Mouse (Mus musculus) heart, postnatal 36 days (tissue): ENCODE measurements around the gene Umps. TPM values are rescaled to one million over a fixed set of nuclear protein-coding genes. Genes with fewer than 3 reads are reported as not detected.

ENCODE experiments used
- DNase-seq, 2 experiments: peaks; one replicate each; pipeline ENCODE4 v3.0.0; 2021 to 2022
- intact Hi-C: fragments of 180-260 bp; cut with DNase I; formaldehyde crosslinking; loops from one replicate; pipeline ENCODE4 v1.15.1; 2025
- total RNA-seq, 2 experiments: library from RNA; stranded (reverse); gene quantifications; 2 replicates each; pipeline ENCODE4 v1.2.3; 2021

Umps gene
- total RNA-seq, 2 experiments from 2014 or later = 7.9 to 8.6 TPM

DNA sequence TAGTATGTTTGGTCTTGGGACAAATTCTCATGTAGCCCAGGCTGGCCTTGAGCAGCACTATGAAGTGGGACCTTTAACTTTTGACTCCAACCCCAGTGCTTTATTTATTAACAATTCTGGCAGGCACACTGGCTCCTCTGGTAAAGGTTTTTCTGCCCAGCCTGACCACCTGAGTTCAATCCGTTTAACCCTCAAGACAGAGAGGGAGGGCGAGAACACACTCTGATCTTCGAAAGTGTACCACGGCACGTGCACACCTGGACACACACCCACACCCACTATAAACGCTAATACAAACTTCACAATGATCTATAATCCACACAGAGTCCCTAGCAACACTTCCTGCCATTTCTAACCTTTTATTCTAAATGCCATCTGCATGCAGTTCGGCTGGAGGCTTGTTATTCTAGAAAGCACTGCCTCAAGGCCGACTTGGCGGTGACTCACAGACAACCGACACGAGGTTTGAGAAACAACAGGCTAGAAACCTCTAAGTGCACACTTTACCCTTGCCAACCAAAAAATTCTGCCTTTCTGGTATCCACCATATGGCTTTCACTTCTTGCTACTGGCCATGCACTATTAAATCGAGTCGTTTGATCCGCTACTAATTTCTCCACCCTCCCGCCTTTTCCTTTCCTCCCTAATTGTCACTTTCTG is 830 bp downstream of the Umps start:
- DNase-seq = no peak
- intact Hi-C loops = no loop called here

GRCm38 (mm10) chr16:33963509-33963908 is 3.3 kb downstream of the Umps start:
- DNase-seq = no peak
- intact Hi-C loops = no loop called here

DNA sequence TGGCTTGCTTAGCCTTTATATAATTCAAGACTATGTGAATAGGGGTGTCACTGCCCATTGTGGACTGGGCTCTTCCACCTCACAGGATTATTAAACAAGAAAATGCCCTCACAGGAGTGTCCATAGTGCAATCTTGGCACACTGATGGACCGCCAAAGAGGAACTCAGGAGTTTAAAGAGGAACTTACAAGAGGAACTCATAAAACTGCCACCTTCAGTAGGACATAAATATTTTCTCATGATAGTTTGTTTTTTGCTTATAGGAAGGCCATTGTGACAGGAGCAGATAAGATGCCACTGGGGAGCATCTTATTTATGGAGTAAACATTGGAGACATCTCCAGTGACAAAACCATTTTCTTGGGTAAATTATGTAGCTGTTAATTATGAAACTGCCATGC is 12.0 kb downstream of the Umps start:
- DNase-seq = no peak
- intact Hi-C loops = no loop called here

DNA sequence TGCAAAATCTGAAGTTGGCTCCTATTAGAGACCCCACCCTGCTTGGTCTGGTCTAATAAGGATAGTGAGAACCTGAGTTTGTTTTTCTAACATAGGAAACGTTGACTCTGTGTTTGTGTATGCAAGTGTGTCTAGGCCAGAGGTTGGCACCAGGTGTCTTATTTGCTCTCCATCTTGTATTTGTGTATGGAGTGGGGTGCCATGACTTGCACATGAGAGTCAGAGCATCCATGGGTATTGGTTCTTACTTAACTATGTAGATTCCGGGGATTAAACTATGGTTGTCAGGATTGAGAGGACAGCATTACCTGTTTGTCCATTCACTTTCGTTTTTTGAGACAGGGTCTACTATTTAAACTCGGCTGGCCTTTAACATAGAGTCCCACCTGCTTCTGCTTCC is 13.8 kb downstream of the Umps start:
- DNase-seq = no peak
- intact Hi-C loops = no loop called here

DNA sequence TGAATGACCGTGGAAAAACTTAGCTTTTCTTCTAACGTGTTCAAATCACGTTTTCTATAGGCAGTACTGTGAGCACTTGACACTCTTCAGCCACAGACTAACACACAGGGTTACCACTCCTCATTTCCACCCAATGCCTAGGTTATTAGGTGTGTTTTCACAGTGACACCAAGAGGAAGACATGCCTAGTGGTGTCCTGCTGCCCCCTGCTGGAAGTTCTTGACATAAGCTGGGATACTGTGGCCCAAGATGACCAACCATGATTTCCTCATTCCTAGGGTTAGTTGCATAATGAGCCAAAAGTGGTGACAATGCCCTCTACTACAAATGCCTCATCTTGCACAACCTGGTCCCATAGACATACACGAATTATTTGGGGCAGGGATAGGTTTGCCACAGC is 16.0 kb downstream of the Umps start:
- peak; percentile 89 to 90 for DNase-seq
- intact Hi-C loops = loop anchor here (1.0 to 2.0 kb wide), 3 partner anchors 37 to 131 kb away; no protein-coding TSS in a partner anchor

DNA sequence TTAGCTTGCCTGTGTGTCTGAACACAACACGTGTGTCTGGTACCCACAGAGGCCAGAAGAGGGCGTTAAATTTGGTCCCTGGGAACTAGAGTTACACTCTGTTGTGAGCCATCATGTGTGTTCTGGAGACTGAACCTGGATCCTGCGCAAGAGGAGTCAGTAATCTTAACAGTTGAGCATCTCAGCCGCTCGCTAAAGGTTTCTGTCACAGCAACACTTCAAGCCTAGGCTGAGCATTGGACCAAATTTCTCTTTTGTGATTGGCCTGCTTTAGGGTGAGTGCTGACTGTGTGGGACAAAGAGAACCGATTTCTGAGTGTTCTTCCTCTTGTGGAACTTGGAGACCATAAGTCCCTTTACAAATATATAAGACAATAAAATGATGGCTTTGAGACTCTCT is 16.5 kb downstream of the Umps start:
- DNase-seq = no peak
- intact Hi-C loops = loop anchor here (2.0 kb wide), 1 partner anchor 58 kb away; no protein-coding TSS in a partner anchor

DNA sequence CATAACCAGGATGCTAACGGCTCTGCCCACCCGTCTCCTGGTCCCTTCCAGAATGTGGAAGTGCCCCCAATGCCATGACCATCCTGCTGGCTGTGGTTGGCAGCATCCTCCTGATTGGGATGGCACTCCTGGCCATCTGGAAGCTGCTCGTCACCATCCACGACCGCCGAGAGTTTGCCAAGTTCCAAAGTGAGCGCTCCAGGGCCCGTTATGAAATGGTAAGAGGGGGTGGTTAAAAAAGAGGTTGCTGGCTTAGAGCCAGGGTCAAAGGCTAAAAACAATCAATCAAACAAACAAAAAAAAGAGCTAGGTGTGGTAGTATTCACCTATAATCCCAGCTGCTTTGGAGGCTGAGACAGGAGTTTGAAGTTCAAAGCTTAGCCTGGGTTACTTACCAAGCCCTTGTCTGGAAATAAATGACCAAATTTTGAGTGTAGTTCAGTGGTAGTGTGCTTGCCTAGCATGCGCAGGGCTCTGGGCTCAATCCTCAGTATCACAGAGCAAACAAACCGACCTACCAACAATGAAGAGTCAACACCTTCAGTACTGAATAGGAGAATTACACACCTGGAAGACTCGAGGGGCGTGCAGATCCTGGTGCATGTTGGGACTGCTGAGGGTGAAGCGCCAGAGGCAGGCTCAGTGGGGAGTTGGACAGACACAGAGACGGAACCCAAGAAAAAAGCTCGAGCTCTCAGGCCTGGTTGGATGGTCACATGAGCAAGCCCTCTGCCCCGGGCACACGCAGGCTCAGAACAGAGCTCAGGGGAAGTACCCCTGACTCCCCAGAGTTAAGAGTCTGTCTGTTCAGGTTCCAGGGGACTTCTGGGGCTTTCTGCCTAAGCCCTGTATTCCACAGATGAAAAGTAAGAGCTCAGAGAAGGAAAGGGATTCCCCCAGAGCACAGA is 18.9 kb downstream of the Umps start:
- intact Hi-C loops = loop anchor here (10.0 kb wide), 1 partner anchor 643 kb away; no protein-coding TSS in a partner anchor
- no peak for DNase-seq

- intact Hi-C loops = loop anchor here (10.0 kb wide), 1 partner anchor 641 kb away; no protein-coding TSS in a partner anchor
- DNase-seq = no peak
Observed at GRCm38 (mm10) chr16:33946021-33946420, 20.8 kb downstream of the Umps start.

GRCm38 (mm10) chr16:33944772-33945171 is 22.1 kb downstream of the Umps start:
- DNase-seq = no peak
- intact Hi-C loops = loop anchor here (10.0 kb wide), 1 partner anchor 640 kb away; no protein-coding TSS in a partner anchor

DNA sequence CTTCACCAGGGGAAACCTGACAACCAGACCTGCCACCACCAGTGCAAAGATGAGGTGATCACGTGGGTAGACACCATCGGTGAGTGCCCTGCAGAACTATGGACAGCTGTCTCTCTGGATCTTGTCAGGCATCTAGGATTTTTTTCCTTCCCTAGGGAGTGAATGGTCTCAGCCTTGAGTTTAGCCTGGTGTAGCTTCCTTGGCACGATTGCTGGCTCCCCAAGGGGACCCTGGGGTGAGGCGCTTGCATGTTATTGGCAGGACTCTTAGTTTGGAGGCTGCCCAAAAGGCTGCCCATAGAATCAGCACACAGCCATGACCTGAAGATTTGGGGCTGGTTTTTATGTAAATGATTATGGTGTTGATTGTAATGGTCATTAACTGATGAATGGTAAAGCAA is 22.7 kb downstream of the Umps start:
- intact Hi-C loops = loop anchor here (10.0 kb wide), 1 partner anchor 639 kb away; no protein-coding TSS in a partner anchor
- no peak for DNase-seq

DNA sequence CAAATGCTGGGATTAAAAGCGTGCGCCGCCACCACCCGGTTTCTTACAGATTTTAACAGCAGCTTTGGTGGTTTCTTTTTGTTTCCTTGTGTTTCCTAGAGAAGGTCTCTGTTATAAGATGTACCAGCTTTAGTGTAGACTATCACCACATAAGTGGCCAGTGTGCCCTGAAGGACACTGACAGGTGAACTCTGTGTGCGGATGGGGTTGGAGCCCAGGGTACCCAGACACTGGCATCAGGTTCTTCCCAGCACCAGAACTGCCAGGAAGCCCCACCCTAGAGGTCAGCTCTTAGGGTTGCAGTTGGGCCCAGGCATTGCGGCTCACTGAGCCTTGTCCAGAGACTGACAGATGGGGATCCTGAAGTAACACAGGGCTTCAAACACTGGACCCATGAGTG is 23.4 kb downstream of the Umps start:
- intact Hi-C loops = loop anchor here (2.0 to 10.0 kb wide), 3 partner anchors 27 to 639 kb away; no protein-coding TSS in a partner anchor
- no peak for DNase-seq

GRCm38 (mm10) chr16:33942341-33942740 is 24.5 kb downstream of the Umps start:
- peak; percentile 65 to 67 for DNase-seq
- intact Hi-C loops = loop anchor here (2.0 to 10.0 kb wide), 3 partner anchors 26 to 638 kb away; no protein-coding TSS in a partner anchor

DNA sequence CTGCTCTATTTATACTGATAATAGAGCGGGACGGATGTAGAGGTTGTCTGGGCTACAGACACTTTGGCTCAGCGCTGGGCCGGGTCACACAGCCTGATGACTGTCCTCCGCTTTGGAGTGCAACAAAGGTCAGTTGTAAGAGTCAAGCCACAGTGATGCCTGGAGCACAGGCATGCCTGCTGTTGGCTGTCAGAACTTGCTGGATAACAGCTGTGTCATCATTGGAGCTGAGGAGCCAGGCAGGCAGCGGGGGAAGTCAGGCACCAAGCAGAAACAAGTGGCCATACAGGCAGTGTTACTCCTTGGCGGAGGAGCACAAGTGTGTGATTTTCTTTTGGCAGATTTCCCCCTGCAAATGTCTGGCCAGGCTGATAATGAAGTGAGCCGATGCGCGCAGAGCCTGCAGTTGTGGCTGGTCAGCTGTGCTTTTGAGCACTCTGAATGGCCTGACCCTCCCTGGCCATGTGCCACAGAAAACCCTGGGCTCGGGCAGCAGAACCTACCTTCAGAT is 25.5 kb downstream of the Umps start:
- intact Hi-C loops = loop anchor here (10.0 kb wide), 1 partner anchor 637 kb away; no protein-coding TSS in a partner anchor
- peak; percentile 63 to 74 for DNase-seq

DNA sequence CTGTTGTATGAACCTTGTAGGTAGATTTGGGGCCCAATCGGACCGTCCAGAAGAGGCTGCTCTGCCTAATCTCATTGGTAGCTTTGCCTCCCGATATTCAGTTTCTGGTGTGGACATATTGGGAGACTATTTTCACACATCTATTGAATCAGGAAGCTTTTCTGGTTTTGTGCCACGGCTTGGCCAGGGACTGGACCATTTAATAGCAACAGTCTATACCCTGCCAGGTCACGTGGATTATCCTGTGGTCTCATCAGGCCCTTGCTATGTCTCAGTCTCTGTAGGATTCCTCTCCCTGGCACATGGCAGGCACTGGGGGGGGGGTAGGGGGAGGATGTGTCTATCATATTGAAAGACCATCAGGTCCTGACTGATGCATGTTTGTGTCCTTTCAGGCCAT is 26.7 kb downstream of the Umps start:
- DNase-seq = no peak
- intact Hi-C loops = loop anchor here (10.0 kb wide), 1 partner anchor 635 kb away; no protein-coding TSS in a partner anchor

DNA sequence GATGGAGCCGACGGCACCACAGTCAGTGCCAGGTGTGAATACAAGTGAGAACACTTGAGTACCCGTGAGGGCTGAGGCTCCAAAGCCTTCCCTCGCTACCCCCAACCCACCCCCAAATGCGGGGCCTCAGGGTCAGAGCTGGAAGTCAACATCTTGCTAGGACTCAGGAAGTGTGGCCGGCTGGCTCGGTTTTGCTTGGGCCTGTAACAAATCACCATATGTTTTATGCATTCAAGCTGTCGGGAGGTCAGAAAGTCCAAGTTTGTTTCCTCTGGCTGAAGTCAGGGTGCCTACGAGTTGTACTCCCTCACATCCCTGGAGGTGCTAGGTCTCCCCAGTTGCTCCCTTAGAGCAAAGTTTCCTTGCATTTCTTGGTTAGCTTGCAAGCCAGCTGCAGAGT is 27.2 kb downstream of the Umps start:
- intact Hi-C loops = loop anchor here (2.0 to 10.0 kb wide), 2 partner anchors 49 to 635 kb away; no protein-coding TSS in a partner anchor
- no peak for DNase-seq

DNA sequence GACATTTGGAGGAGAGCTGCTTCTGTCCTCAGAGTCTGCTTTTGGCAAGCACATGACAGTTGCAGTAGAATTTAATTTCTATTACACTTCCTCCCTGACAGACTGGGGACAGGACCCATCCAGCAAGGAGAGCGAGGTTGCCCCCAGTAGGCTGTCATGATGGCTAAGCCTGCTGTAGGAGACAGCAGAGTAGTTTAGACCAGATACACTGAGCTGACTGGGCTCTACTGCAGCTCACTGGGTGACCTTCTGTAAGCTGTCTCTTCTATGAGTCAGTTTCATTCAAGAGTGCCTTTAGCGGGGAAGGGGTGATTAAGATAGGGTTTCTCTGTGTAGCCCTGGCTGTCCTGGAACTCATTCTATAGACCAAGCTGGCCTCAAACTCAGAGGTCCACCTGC is 27.7 kb downstream of the Umps start:
- DNase-seq = no peak
- intact Hi-C loops = loop anchor here (2.0 kb wide), 1 partner anchor 48 kb away; no protein-coding TSS in a partner anchor

GRCm38 (mm10) chr16:33938311-33939132 is 28.3 kb downstream of the Umps start:
- intact Hi-C loops = loop anchor here (2.0 kb wide), 1 partner anchor 48 kb away; no protein-coding TSS in a partner anchor
- peak; percentile 31 to 44 for DNase-seq

DNA sequence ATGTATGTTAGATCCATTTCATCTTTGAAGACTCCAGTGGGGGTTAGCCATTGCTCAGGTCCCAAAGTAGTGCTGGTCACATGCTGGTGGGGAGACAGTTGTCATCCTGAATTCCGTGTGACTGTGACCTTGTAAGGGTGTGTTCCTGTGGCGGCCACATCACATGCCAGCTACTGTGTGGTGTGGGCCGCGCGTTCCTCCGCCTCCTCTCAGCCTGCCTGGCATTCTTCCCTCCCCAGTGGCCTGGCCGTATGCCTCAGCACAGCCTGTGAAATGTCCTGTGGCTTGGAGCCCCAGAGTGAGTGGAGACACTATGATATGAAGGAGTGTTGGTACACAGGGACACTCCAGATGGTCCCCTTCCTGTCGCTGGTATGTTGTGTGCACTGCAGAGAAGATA is 29.3 kb downstream of the Umps start:
- DNase-seq = peak; percentile 81 to 85
- intact Hi-C loops = no loop called here

DNA sequence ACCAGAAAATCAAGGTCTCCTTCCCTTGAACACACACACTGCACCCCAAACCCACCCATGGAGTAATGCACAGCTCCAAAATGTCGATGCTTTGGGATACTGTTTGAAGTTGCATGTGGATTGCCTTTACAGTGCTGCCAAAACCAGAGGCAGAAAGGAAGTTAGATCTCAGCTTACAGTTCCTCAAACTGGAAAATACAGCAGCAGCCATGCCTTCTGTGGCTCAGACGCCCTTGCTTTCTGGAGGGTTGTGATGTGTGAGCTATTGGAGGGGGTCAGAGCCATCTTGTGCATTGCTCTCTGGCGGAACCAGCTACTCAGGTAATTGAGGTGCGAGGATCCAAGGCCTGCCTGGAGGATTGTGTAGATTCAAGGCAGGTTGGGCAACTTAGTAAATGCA is 30.0 kb downstream of the Umps start:
- no peak for DNase-seq
- intact Hi-C loops = no loop called here

GRCm38 (mm10) chr16:33935407-33935785 is 31.4 kb downstream of the Umps start:
- DNase-seq = no peak
- intact Hi-C loops = no loop called here
